11 mouse cellular contexts compared by ENCODE assay signal in genomic region chr9:63610231-63610630, GRCm38 (mm10). TPM values are rescaled to one million over a fixed set of nuclear protein-coding genes. Genes with fewer than 3 reads are reported as not detected.
DNase-seq lines count a peak whose midpoint lies in the region; ATAC-seq and TF ChIP-seq lines count a peak whose summit lies in the region.
"Had no signal": no experiment of that assay in that cellular context is flagged by ENCODE, and none has a peak within 500 bp of the region (broad histone marks: within the 10 kb centered on the region; RNA-seq: fewer than 3 reads in every experiment).

No protein-coding gene starts in this region.

- no peaks in the 10 kb centered on the region for H3K36me3 ChIP-seq in hindbrain, postnatal 0 days (ENCODE audit: insufficient read depth, low read length)
- no peaks in the 10 kb centered on the region for H3K36me3 ChIP-seq in hindbrain, embryonic 13.5 days
- no peaks in the 10 kb centered on the region for H3K36me3 ChIP-seq in testis, adult 2 months (ENCODE audit: control insufficient read depth, insufficient read depth, low read length)
- H3K36me3 ChIP-seq: stomach, embryonic 15.5 days had no signal

- 90% methylated on average over 6 of the region's 6 CpGs for WGBS in hindbrain, postnatal 0 days
- 85% methylated on average over 6 of the region's 6 CpGs for WGBS in hindbrain, embryonic 13.5 days

- no peaks in the 10 kb centered on the region for H3K27me3 ChIP-seq in hindbrain, postnatal 0 days (ENCODE audit: insufficient read depth, low read length)
- no peaks in the 10 kb centered on the region for H3K27me3 ChIP-seq in hindbrain, embryonic 13.5 days
- no peaks in the 10 kb centered on the region for H3K27me3 ChIP-seq in testis, adult 2 months (ENCODE audit: control insufficient read depth, insufficient read depth, low read length)
- H3K27me3 ChIP-seq: liver, embryonic 15.5 days; stomach, embryonic 15.5 days had no signal

- TF ChIP-seq CTCF in hindbrain, postnatal 0 days (IDR thresholded peaks at IDR 0.05; ENCODE audit: low read depth) = peak; percentile 35; the same call in 1 of the 2 replicates
- TF ChIP-seq CTCF in testis, adult 2 months (IDR thresholded peaks at IDR 0.05; ENCODE audit: control insufficient read depth, insufficient read depth, insufficient replicate concordance, low read depth, low read length) = peak; percentile 27; the same call in 1 of the 2 replicates
- TF ChIP-seq CTCF in embryonic fibroblast, embryonic 13.5 days (IDR thresholded peaks at IDR 0.05; ENCODE audit: borderline replicate concordance, insufficient read depth, low read length) = peak; percentile 29; the same call in 1 of the 2 replicates

- H3K4me3 ChIP-seq in hindbrain, postnatal 0 days (ENCODE audit: low read length) = no peak overlapping the region
- H3K4me3 ChIP-seq in hindbrain, embryonic 13.5 days = no peak overlapping the region
- H3K4me3 ChIP-seq in testis, adult 2 months (ENCODE audit: control insufficient read depth, low read depth, low read length) = no peak overlapping the region
- H3K4me3 ChIP-seq in embryonic fibroblast, embryonic 13.5 days (ENCODE audit: insufficient read depth, low read length) = no peak overlapping the region
- H3K4me3 ChIP-seq: forebrain, embryonic 10.5 days; liver, embryonic 15.5 days; stomach, embryonic 15.5 days had no signal

- H3K4me2 ChIP-seq in hindbrain, postnatal 0 days (ENCODE audit: low read depth, low read length) = no peak overlapping the region
- no peak overlapping the region for H3K4me2 ChIP-seq in hindbrain, embryonic 13.5 days
- H3K4me2 ChIP-seq: liver, embryonic 15.5 days; stomach, embryonic 15.5 days had no signal

- no peak overlapping the region for H3K9ac ChIP-seq in hindbrain, postnatal 0 days (replicated peaks; ENCODE audit: low read length)
- no peak overlapping the region for H3K9ac ChIP-seq in hindbrain, embryonic 13.5 days
- H3K9ac ChIP-seq: liver, embryonic 15.5 days; stomach, embryonic 15.5 days had no signal

- no peak for DNase-seq in hindbrain, postnatal 0 days (ENCODE audit: low spot score)
- no peak for DNase-seq in testis, postnatal 14 days (ENCODE audit: low spot score)
- DNase-seq in adrenal gland, adult 2 months = no peak
- no peak for DNase-seq in right cerebral cortex, postnatal 25 days
- no peak for DNase-seq in urinary bladder, postnatal 10 days (ENCODE audit: low spot score)

- no peaks in the 10 kb centered on the region for H3K9me3 ChIP-seq in hindbrain, postnatal 0 days (ENCODE audit: low read length)
- no peaks in the 10 kb centered on the region for H3K9me3 ChIP-seq in hindbrain, embryonic 13.5 days
- H3K9me3 ChIP-seq: forebrain, embryonic 10.5 days; liver, embryonic 15.5 days; stomach, embryonic 15.5 days had no signal

- H3K4me1 ChIP-seq in hindbrain, postnatal 0 days (ENCODE audit: insufficient read depth, low read length) = peaks cover 13% of the 10 kb centered on the region; the same call in 1 of the 2 replicates
- H3K4me1 ChIP-seq in hindbrain, embryonic 13.5 days (replicated peaks) = peaks cover 53% of the 10 kb centered on the region
- no peaks in the 10 kb centered on the region; the same call in 1 of the 2 replicates for H3K4me1 ChIP-seq in testis, adult 2 months (ENCODE audit: control insufficient read depth, insufficient read depth, low read length)
- peaks cover 23% of the 10 kb centered on the region for H3K4me1 ChIP-seq in embryonic fibroblast, embryonic 13.5 days (ENCODE audit: control insufficient read depth, insufficient read depth, low read length)

- no peak for ATAC-seq in hindbrain, postnatal 0 days
- ATAC-seq in hindbrain, embryonic 13.5 days (ENCODE audit: low FRiP score) = no peak

- H3K27ac ChIP-seq in hindbrain, postnatal 0 days = no peak overlapping the region
- no peak overlapping the region for H3K27ac ChIP-seq in hindbrain, embryonic 13.5 days
- no peak overlapping the region for H3K27ac ChIP-seq in testis, adult 2 months (ENCODE audit: control insufficient read depth, insufficient read depth, low read depth, low read length)
- peak overlapping the region; percentile 79 for H3K27ac ChIP-seq in embryonic fibroblast, embryonic 13.5 days (ENCODE audit: insufficient read depth, low read length)
- H3K27ac ChIP-seq: stomach, embryonic 15.5 days had no signal

- TF ChIP-seq POLR2A in testis, adult 2 months (IDR thresholded peaks at IDR 0.05; ENCODE audit: control insufficient read depth, low read depth, low read length) = no peak
- no peak for TF ChIP-seq POLR2A in embryonic fibroblast, embryonic 13.5 days (IDR thresholded peaks at IDR 0.05; ENCODE audit: low read depth, low read length)

RNA-seq across cellular contexts. Expression of gene Aagab, which starts 7.8 kb away (rescaled TPM):
- 30.9 and 37.0 TPM in 2 replicates for total RNA-seq in hindbrain, postnatal 0 days (2014; rRNA removed)
- polyA plus RNA-seq in hindbrain, postnatal 0 days (2015; fragmentation: Nextera tagmentation; extraction: Ambion mirVana) = 51.9 and 55.2 TPM in 2 replicates
- polyA plus RNA-seq in hindbrain, embryonic 13.5 days (2015; fragmentation: Nextera tagmentation; extraction: Ambion mirVana) = 59.1 and 61.0 TPM in 2 replicates
- 9.1 and 12.2 TPM in 2 replicates for polyA plus RNA-seq in testis, adult 2 months (2012; rRNA removed)
- polyA plus RNA-seq in embryonic fibroblast, embryonic 13.5 days (2011; ENCODE audit: insufficient read length, low read depth, missing spikeins) = 16.2 and 18.2 TPM in 2 replicates
- 10 to 100 TPM; 21.9 to 32.3 TPM for total RNA-seq in adrenal gland, adult 2 months (2021)
- polyA plus RNA-seq in adrenal gland, adult 2 months (2012; rRNA removed) = 11.8 and 14.1 TPM in 2 replicates

RNA-seq across cellular contexts. Expression of gene Iqch, which starts 7.9 kb away (rescaled TPM):
- total RNA-seq in hindbrain, postnatal 0 days (2014; rRNA removed) = 0.26 TPM in 1 of 2 replicates, not detected in the other
- 0.18 TPM in 2 replicates for polyA plus RNA-seq in hindbrain, postnatal 0 days (2015; fragmentation: Nextera tagmentation; extraction: Ambion mirVana)
- polyA plus RNA-seq in hindbrain, embryonic 13.5 days (2015; fragmentation: Nextera tagmentation; extraction: Ambion mirVana) = 0.21 and 0.34 TPM in 2 replicates
- polyA plus RNA-seq in testis, adult 2 months (2012; rRNA removed) = 64.0 and 65.4 TPM in 2 replicates
- not detected in 2 replicates for polyA plus RNA-seq in embryonic fibroblast, embryonic 13.5 days (2011; ENCODE audit: insufficient read length, low read depth, missing spikeins)
- total RNA-seq in adrenal gland, adult 2 months (2021) = under 1 TPM in 1 of 2 experiments, not detected in 1; 0.12 TPM
- not detected in 2 replicates for polyA plus RNA-seq in adrenal gland, adult 2 months (2012; rRNA removed)
- polyA plus RNA-seq: liver, embryonic 15.5 days had no signal

Comparison
In these comparisons a context has a peak if more than half of its experiments do, and no peak if none do; other contexts are left out.
1. RNA of gene Iqch, which starts 7.9 kb away (polyA plus RNA-seq): 64.0 to 65.4 TPM in testis, adult 2 months; 0.21 to 0.34 TPM in hindbrain, embryonic 13.5 days, 0.18 TPM in hindbrain, postnatal 0 days, not detected in embryonic fibroblast, embryonic 13.5 days and not detected in adrenal gland, adult 2 months; every median in the first group is over 10 times any median in the second.
2. Peak in every context shown above with its lines, with median percentiles within 50 percentile points of each other: CTCF ChIP-seq.